Mouse (Mus musculus): ENCODE data around the gene Clk2. TPM values are rescaled to one million over a fixed set of nuclear protein-coding genes. Genes with fewer than 3 reads are reported as not detected.
A peak's percentile ranks its signal among the peaks of the same experiment; 100 is the strongest.

The Clk2 gene
- polyA plus RNA-seq, 1 experiment from 2014 or later, result 10.2 TPM

DNA sequence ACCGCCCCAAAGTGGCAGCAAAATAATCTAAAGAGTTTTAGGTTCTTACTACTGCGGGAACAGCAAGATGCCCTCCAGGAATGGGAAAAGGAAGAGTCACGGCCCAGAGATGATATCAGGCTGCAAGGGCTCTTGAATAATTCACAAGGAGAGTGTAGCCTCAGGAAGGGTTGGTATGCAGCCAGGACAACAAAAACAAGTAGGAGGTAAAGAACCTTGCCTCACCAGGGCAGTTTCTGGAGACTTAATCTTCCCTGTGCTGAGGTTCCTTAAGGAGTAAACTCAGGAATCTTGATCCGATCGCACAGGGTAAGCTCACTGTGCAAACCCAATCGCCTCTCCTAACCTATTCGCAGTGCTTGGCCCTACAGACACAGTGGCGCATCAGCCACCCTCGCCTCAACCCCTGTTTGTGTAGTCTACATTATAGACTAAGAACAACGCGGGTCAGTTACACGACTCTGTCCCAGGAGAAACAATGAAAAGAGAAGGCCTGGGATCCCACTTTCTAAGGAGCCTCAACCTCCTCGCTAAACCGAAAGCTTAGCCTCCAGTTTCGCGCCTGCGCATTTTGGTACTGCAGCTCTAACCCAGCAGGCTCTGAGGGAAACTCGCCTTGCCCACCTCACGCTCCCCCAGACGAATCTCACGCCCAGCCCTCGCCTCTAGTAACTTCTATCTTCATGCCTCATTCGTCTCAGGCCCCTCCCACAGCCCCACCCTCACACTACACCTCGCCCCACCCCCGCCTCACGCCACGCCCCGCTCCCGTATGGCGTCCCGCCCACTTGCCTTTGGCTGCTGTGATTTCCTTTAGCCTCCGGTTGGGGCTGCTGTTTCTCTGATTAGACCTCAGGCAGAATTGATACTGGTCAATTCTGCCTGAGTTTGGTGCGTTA lies 31.6 kb downstream of the Clk2 start:
- ATAC-seq (ENCODE audit: low FRiP score, low TSS enrichment), result peak; percentile 96
- TF ChIP-seq CTCF (IDR thresholded peaks at IDR 0.05; ENCODE audit: low read depth) (peak; percentile 78), EP300 (optimal IDR thresholded peaks at IDR 0.05) (no peak)
- H3K4me1 ChIP-seq (replicated peaks; ENCODE audit: control insufficient read depth, insufficient read depth), result no peaks in the 10 kb centered on the region
- no peaks in the 10 kb centered on the region for H3K9me3 ChIP-seq (ENCODE audit: control insufficient read depth, low read length)
- peak overlapping the region; percentile 86 for H3K27ac ChIP-seq (replicated peaks)
- DNase-seq (ENCODE audit: low spot score), result peak; percentile 97
- H3K27me3 ChIP-seq (ENCODE audit: control insufficient read depth, insufficient read depth, low read length), result no peaks in the 10 kb centered on the region
- WGBS, result 7% methylated on average over 33 of the region's 33 CpGs
- peak overlapping the region; percentile 45 for H3K4me3 ChIP-seq (ENCODE audit: low read depth, low read length)
- peak overlapping the region; percentile 65 for H3K9ac ChIP-seq (ENCODE audit: low read length)
- no peaks in the 10 kb centered on the region for H3K36me3 ChIP-seq (ENCODE audit: control insufficient read depth, insufficient read depth, low read length)
- peak overlapping the region; percentile 64 for H3K4me2 ChIP-seq (replicated peaks; ENCODE audit: low read depth)

DNA sequence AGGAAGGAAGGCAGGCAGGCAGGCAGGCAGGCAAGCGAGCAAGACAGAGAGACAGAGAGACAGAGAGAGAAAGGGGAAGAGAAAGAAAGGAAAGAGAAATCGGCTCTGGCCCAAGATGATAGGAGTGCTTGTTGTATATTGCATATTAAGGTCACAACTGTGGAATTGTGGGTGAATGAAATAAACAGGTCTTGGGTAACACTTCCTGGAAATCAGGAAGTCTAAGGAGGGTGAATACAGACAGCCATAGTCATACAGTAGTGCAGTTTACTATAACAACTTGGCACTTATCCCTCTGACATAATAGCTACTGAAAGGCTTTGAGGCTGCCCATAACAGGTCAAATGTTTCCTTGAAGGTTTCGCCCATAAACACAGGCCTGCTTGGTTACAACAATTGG lies 35.2 kb downstream of the Clk2 start:
- Histone ChIP-seq H3K4me1 (replicated peaks; ENCODE audit: control insufficient read depth, insufficient read depth) (0 out of 2 replicates have a peak, but pooled peaks cover 2% of the 10 kb centered on the region), H3K27me3 (ENCODE audit: control insufficient read depth, insufficient read depth, low read length) (no peaks in the 10 kb centered on the region), H3K4me3 (ENCODE audit: low read depth, low read length) (no peak overlapping the region), H3K9me3 (ENCODE audit: control insufficient read depth, low read length) (no peaks in the 10 kb centered on the region), H3K27ac (replicated peaks) (no peak overlapping the region), H3K9ac (ENCODE audit: low read length) (no peak overlapping the region), H3K4me2 (replicated peaks; ENCODE audit: low read depth) (no peak overlapping the region), H3K36me3 (ENCODE audit: control insufficient read depth, insufficient read depth, low read length) (no peaks in the 10 kb centered on the region)
- no peak for ATAC-seq (ENCODE audit: low FRiP score, low TSS enrichment)
- TF ChIP-seq CTCF (IDR thresholded peaks at IDR 0.05; ENCODE audit: low read depth) (no peak), EP300 (optimal IDR thresholded peaks at IDR 0.05) (no peak)
- DNase-seq (ENCODE audit: low spot score), result no peak
- 76% methylated on average over 3 of the region's 3 CpGs for WGBS

DNA sequence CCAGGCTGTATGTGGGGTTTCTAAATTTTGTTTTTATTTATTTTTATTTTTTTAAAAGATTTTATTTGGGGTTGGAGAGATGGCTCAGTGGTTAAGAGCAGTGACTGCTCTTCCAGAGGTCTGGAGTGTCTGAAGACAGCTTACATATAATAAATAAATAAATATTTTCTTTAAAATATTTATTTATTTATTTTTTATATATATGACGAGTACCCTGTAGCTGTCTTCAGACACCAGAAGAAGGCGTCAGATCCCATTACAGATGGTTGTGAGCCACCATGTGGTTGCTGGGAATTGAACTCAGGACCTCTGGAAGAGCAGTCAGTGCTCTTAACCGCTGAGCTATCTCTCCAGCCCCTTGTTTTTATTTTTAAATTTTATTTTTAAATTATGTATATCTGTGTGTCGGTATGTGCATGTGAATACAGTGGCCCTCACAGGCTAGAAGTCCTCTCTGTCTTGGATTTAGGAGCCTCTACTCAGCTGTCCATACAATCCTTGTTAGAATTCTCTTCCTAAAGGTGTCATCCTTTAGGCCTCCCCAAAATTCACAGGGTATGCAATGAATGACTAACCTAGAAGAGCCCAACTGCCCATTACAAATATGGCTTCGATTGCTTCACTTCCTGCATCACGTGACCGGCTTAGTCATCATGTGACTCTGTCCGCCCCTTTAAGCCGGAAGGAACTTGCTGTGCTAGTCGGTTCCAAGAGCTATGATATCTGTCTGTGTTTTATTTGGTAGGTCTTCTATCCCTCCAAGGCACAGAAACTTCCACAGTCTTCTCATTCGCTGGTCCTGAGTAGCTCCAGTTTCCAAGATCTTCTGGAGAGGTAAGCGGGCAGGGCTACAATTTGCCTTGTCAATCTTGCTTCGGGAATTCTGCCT lies 37.9 kb downstream of the Clk2 start, which contains the start of gene Gba:
TSS of gene Gba (plus strand) at position 676 of the 889 bp plus-strand sequence.
- Histone ChIP-seq H3K36me3 (ENCODE audit: control insufficient read depth, insufficient read depth, low read length) (peaks cover 14% of the 10 kb centered on the region), H3K27me3 (ENCODE audit: control insufficient read depth, insufficient read depth, low read length) (no peaks in the 10 kb centered on the region), H3K4me1 (replicated peaks; ENCODE audit: control insufficient read depth, insufficient read depth) (0 out of 2 replicates have a peak, but pooled peaks cover 2% of the 10 kb centered on the region), H3K4me3 (ENCODE audit: low read depth, low read length) (peak within 1 kb of the TSS; percentile 57), H3K27ac (replicated peaks) (peak within 1 kb of the TSS; percentile 56), H3K9ac (ENCODE audit: low read length) (peak within 1 kb of the TSS; percentile 68), H3K9me3 (ENCODE audit: control insufficient read depth, low read length) (no peaks in the 10 kb centered on the region), H3K4me2 (replicated peaks; ENCODE audit: low read depth) (peak within 1 kb of the TSS; percentile 64)
- ATAC-seq (ENCODE audit: low FRiP score, low TSS enrichment) (peak; percentile 81), DNase-seq (ENCODE audit: low spot score) (peak; percentile 86)
- WGBS, result 22% methylated on average over 13 of the region's 13 CpGs
- TF ChIP-seq CTCF (IDR thresholded peaks at IDR 0.05; ENCODE audit: low read depth) (no peak), EP300 (optimal IDR thresholded peaks at IDR 0.05) (peak; percentile 35)

DNA sequence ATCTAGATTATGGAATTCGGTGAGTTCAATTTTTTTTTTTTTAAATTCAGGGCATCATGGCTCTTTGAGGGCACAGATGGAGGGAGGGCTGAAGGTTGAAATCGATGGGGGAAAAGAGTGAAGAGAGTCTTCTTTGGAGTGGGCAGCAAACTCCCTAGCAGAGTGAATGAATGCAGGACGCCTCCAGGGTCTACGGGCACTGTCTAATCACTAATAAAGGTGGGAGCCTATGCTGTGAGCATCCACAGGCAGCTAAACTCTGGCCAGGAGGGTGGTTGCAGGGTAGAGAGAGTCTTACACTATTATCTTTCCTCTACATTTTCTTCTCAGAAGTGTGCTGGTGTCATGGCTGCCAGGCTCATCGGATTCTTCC lies 38.5 kb downstream of the Clk2 start:
- H3K36me3 ChIP-seq (ENCODE audit: control insufficient read depth, insufficient read depth, low read length), result peaks cover 19% of the 10 kb centered on the region
- H3K9me3 ChIP-seq (ENCODE audit: control insufficient read depth, low read length), result no peaks in the 10 kb centered on the region
- H3K4me1 ChIP-seq (replicated peaks; ENCODE audit: control insufficient read depth, insufficient read depth), result 0 out of 2 replicates have a peak, but pooled peaks cover 2% of the 10 kb centered on the region
- peak overlapping the region; percentile 56 for H3K27ac ChIP-seq (replicated peaks)
- WGBS, result 41% methylated on average over 5 of the region's 5 CpGs
- ATAC-seq (ENCODE audit: low FRiP score, low TSS enrichment) (peak; percentile 27; the same call in 1 of the 2 replicates), DNase-seq (ENCODE audit: low spot score) (no peak)
- H3K27me3 ChIP-seq (ENCODE audit: control insufficient read depth, insufficient read depth, low read length), result no peaks in the 10 kb centered on the region
- TF ChIP-seq CTCF (IDR thresholded peaks at IDR 0.05; ENCODE audit: low read depth), result no peak
- no peak for TF ChIP-seq EP300 (optimal IDR thresholded peaks at IDR 0.05)
- H3K4me2 ChIP-seq (replicated peaks; ENCODE audit: low read depth), result peak overlapping the region; percentile 64
- peak overlapping the region; percentile 68 for H3K9ac ChIP-seq (ENCODE audit: low read length)
- H3K4me3 ChIP-seq (ENCODE audit: low read depth, low read length), result peak overlapping the region; percentile 57

DNA sequence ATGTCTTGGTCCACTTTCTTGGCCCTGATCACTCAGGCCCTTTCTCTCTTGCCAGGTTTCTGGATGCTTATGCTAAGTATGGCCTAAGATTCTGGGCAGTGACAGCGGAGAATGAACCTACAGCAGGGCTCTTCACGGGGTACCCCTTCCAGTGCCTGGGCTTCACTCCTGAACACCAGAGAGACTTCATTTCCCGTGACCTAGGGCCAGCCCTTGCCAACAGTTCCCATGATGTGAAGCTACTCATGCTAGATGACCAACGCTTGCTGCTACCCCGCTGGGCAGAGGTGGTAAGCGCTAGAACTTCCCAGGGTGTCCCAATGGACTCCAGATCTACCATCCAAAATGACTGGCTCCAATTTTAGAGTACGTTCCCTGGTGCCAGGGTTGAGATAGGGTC lies 41.5 kb downstream of the Clk2 start:
- DNase-seq (ENCODE audit: low spot score), result no peak
- no peak overlapping the region for H3K4me2 ChIP-seq (replicated peaks; ENCODE audit: low read depth)
- no peaks in the 10 kb centered on the region for H3K27me3 ChIP-seq (ENCODE audit: control insufficient read depth, insufficient read depth, low read length)
- no peak for TF ChIP-seq CTCF (IDR thresholded peaks at IDR 0.05; ENCODE audit: low read depth)
- TF ChIP-seq EP300 (optimal IDR thresholded peaks at IDR 0.05), result no peak
- H3K27ac ChIP-seq (replicated peaks), result peak overlapping the region; percentile 49
- no peak for ATAC-seq (ENCODE audit: low FRiP score, low TSS enrichment)
- H3K36me3 ChIP-seq (ENCODE audit: control insufficient read depth, insufficient read depth, low read length), result peaks cover 34% of the 10 kb centered on the region
- 90% methylated on average over 7 of the region's 7 CpGs for WGBS
- H3K9ac ChIP-seq (ENCODE audit: low read length), result no peak overlapping the region
- no peaks in the 10 kb centered on the region for H3K9me3 ChIP-seq (ENCODE audit: control insufficient read depth, low read length)
- no peak overlapping the region for H3K4me3 ChIP-seq (ENCODE audit: low read depth, low read length)
- 0 out of 2 replicates have a peak, but pooled peaks cover 2% of the 10 kb centered on the region for H3K4me1 ChIP-seq (replicated peaks; ENCODE audit: control insufficient read depth, insufficient read depth)
